Mouse (Mus musculus): Measurements from ENCODE around the gene Cnot2.
"Not testable (repeated sequence)": the region's sequence is repeated elsewhere in the genome, so short reads cannot be mapped to it uniquely, and the experiment has no call there.

DNA sequence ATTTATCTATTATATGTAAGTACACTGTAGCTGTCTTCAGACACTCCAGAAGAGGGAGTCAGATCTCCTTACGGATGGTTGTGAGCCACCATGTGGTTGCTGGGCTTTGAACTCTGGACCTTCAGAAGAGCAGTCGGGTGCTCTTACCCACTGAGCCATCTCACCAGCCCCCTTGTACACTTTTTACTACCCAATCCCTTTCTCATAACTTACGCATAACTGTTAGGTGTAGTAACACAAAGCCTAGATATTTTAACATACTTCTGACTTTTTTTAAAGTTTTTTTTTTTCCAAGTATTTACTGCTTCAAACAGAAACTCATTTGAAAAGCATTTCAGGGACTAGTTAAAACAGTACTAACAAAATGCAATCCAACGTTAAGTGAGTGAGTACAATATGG lies 14.8 kb downstream of the Cnot2 start:
- TF ChIP-seq CTCF (conservative IDR thresholded peaks at IDR 0.05; ENCODE audit: low read length); POU5F1 (IDR thresholded peaks at IDR 0.05; ENCODE audit: borderline replicate concordance, low read length): not testable (repeated sequence)

Measured in E14TG2a.4 (cell line).